Mouse (Mus musculus) skeletal muscle tissue, adult 2 months (tissue): ENCODE measurements around the gene Olfr410.

Experiments
- DNase-seq: peaks from one replicate; pipeline ENCODE4 v3.0.0-alpha.2; 2012; ENCODE audit warnings: low read depth, low spot score

Gene Olfr410

DNA sequence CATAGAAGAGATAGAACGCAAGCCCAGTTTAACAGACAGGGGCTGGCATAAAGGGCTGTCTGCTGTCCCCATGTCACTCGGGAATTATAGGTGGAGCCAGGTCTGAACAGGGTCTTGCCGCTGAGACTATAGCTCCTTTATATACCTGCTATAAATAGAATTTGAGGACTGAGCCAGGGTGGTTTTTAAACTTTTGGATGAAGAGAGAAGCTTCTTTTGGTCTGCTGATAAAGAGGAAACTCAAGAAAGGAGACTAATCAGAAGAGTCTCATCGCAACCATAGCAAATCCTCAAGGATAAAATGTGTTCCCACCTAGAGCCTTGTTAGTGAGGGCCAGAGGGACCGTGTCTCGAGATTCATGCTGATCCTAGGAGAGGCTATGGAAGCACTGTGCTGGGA is at the start of gene Olfr410:
Gene Olfr410, minus strand, starts transcription at position 101 of the 400 bp plus-strand sequence.
- no peak for DNase-seq

DNA sequence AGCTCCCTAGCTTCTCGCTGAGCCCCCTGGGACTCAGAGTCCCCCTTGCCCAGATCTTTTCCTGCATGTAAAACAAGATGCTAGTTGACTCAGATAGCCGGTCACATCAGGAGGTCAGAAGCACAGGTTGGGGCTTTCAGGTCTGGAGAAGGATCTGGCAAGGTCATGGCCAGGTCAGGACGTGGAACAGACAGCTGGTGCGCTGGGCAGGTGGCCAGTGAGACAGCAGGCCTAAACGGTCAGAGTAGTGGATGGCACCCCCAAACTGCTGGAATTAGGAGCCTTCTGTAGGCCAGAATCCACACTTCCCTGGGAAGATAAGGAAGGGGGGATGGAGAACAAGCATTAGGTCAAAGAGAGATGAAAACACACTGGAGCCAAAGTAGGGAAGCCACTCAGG is 49.4 kb upstream of the Olfr410 start:
- DNase-seq = no peak

DNA sequence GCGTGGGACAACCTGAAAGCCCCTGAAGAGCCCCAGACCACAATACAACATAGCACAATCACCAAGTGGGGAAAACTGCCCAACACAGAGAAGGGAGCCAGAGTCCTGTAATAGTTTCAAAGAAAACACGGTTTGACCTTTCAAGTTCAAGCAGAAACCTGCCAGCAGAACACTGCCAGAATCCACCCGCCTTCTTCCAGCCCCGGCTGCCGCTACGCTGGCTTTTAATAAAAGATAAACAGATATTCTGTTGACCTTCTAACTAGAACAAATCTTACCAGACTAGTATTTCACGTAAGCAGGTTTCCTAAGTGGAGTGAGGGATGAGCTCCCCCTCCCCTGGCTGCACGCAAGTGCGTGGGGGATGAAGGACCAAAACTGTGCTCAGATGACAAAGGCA is 47.8 kb upstream of the Olfr410 start:
- no peak for DNase-seq

DNA sequence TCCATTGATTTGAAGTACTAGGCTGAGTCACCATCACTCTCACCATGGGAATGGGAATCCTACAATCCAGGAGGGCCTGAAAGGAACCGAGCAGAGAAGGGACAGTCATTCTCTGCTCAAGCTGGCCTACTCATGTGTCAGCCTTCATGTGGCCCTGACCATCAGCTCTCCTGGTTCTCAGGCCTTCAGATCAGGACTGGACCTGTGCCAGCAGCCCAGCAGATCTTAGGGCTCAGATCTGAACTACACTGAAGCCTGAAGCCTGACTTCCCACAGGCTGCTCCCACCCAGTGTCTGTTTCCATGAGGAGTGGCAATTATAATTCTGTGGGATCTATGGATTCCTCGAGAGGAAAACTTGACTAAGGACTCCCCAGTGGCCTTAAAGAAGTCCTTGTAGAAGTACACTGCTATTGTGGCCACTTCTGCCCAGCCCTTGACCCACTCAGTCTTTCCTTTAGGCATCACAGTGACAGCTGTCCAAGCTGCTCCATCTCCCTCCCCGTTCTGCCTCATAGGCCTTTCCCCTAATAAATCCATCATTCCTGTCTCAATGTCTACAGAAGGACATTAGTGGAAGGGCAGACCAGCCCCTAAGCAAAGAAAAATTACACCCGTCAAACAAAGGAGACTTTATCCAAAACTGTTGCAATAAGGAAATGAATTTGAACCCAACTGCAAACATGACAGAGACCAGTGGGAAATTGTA is 41.5 kb upstream of the Olfr410 start:
- no peak for DNase-seq

DNA sequence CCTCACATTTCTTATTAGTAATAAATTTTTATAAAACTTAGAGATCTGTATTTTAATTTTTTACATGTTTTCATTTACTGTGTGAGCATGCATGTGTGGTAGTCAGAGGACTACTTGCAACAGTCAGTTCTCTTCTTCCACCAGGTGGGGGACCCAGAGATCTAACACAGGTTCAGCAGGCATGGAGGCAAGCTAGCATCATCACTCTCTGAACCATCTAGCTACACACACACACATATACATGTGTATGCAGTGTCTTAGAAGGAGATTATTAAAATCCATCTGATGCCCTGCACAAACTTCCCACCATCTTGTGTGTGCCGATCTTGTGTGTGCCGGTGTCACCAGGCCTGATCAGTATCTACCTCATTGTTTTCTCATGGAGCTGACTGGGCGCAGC is 39.0 kb upstream of the Olfr410 start:
- DNase-seq = no peak

DNA sequence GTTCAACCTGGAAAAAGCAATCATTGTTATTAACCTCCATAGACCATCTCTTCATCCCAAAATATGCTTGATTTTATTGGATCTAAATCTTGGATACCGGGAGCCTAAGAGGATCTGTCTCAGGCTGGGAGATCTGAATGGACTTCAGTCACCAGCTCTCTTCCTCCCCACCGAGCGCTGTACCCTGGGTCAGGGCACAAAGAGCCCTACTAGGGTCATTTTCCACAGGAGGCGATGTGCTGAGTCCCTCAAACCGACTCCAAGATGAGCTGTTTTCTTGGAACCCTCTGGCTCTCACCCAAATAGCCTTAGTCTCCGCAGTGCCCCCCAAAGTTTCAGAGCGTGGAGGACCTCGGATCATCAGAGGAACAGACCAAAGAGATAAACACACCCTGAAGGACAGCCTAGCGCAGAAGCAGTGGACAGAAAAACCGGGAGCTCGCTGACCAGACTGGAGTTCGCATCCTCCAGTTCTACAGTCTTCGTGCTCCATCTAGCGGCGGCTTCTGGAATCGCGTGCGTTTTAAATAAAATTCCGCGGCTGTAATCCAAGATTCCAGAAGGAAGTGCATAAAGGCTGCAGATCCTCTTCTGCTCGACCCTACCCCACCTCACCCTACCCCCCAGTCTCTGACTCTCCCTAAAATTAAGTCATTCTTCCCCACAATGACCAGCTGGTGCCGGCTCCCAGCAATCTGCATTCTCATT is 33.7 kb upstream of the Olfr410 start:
- DNase-seq = peak; percentile 48

DNA sequence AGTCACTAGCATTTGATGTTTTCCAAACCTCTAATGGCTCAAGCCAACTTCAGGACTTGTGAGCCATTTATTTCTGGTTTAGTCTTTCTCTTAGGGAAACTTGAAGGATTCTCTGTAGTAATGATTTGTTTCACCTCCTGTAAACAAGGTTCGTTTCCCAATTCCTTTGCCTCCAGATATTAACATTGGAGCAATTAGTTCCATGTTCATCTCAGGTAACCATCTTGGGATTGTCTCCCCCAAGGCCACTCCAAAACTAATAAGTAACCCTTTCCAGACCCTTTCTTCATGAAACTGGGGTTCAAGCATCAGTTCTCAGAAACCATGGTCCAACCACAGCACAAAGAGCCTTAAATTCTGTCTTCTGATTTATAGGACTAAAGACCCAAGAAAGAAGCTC is 23.9 kb upstream of the Olfr410 start, which contains the start of gene Olfr412:
Gene Olfr412, plus strand, starts transcription at position 301 of the 400 bp plus-strand sequence.
- no peak for DNase-seq

DNA sequence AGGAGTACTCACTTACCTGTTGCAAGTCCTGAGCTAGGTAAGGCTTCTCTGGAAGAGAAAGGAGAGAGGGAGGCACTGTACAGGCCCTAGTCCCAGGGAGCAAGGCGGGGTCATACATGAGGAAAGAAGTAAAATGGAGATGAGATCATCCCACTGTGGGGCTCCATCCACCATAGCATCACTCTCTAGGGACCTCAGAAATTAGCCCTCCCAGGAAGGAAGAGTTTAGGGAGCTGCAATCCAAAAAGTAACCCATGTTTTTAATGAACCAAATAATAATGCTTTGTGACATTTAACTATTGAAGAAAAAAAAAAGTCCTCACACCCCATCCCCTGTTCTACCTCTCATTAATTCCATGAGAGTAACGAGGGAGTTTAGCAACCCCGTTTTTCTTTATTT is 14.7 kb upstream of the Olfr410 start, which contains the start of gene Olfr411:
Gene Olfr411, minus strand, starts transcription at position 101 of the 400 bp plus-strand sequence.
- no peak for DNase-seq

DNA sequence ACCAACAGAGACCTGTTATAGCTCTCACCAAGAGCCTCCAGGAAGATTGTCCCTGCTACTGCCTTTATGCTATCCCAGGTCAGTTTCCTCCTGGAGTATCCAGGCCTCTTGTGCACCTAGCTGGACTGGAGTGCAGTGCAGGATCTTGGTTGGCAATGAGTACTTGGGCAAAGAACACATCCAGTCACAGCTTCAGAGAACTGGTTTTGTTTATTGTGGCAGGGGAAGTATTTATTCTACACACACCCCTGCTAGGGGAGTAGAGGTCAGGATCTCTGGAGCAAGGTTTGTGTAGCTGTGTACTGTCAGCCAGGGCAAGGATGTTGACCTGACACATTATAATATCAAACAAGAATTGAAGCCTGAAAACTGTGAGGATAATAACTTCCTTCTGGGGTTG is 9.1 kb downstream of the Olfr410 start:
- no peak for DNase-seq

DNA sequence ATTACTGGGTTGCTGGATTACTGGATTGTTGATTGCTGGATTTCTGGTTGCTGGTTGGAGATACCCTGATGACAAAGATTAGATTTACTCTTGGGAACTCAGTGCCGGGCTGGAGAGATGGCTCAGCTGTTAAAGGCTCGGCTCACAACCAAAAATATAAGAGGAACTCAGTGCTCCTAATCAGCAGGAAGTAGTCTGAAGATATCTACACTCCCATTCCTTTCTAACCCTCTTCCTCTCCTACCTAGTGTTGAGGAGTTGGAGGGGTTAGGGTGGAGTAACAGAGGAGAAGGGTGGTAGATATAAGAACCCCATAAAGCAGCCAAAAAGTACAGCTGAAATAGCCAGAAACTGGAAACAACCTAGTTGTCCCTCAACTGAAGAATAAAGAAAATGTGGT is 11.8 kb downstream of the Olfr410 start:
- no peak for DNase-seq

DNA sequence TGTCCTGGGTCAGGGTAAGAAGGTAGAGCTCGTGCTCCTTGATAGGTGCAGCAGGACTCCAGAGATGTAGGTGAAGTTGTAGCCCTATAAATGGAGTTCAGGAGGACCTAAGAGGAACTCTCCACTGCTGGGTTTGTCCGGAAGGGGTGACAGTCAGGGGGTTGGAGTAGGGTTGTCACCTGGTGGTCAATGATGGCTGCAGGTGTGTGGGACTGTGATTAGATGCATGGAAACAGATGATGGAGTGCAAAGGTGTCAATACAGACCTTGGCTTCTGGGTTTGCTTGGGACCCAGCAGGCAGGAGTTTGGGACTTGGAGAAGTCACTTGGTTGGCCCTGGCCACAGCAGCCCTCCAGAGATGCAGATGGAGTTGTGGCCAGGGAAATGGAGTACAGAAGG is 50.6 kb downstream of the Olfr410 start:
- no peak for DNase-seq

DNA sequence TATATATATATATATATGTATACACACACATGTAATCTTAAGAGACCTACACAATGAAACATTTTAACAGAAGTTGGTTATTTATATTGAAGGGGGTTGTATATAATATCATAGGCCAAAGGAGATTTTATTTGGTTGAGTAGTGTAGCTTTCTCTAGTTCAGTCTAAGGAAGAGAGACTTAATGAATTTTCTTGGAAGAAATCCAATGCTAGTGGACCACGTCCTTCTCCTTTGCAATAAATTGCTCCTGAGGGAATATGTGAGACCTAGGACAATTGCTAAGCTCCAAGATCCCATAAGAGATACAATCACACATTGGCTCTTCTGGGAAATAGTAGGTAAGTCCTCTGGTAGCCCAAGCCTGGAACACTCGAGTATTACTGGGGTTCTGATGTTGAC is 54.4 kb downstream of the Olfr410 start, which contains the start of gene Olfr59:
Gene Olfr59, plus strand, starts transcription at position 301 of the 400 bp plus-strand sequence.
- DNase-seq = no peak
